Mouse (Mus musculus) C2C12 (cell line): ENCODE measurements around the gene Smoc2.

Experiments used
- CEBPB ChIP-seq: IDR thresholded peaks from one replicate; pipeline ENCODE4 v1.6.1; 2011; ENCODE audit warnings: low read depth, mild to moderate bottlenecking, control low read depth, moderate library complexity
- CTCF ChIP-seq: IDR thresholded peaks from one replicate; pipeline ENCODE4 v1.5.1; 2011; ENCODE audit not compliant: control insufficient read depth, insufficient read depth, insufficient read length
- MAX ChIP-seq: IDR thresholded peaks from one replicate; pipeline ENCODE4 v1.6.1; 2011; ENCODE audit warnings: mild to moderate bottlenecking, control low read depth
- MYOD1 ChIP-seq: IDR thresholded peaks from one replicate; pipeline ENCODE4 v1.6.1; 2011; ENCODE audit warnings: low read depth; ENCODE audit not compliant: control insufficient read depth, insufficient read length
- USF1 ChIP-seq: IDR thresholded peaks from one replicate; pipeline ENCODE4 v1.6.1; 2011; ENCODE audit warnings: low read depth, mild to moderate bottlenecking, control low read depth, moderate library complexity

- TF ChIP-seq CTCF (no peak), CEBPB (no peak), MAX (no peak), USF1 (no peak), MYOD1 (no peak)
Measured at GRCm38 (mm10) chr17:14258906-14259305, 20.4 kb upstream of the Smoc2 start.
